ENCODE assay signal across 8 mouse cellular contexts in the genomic region with DNA sequence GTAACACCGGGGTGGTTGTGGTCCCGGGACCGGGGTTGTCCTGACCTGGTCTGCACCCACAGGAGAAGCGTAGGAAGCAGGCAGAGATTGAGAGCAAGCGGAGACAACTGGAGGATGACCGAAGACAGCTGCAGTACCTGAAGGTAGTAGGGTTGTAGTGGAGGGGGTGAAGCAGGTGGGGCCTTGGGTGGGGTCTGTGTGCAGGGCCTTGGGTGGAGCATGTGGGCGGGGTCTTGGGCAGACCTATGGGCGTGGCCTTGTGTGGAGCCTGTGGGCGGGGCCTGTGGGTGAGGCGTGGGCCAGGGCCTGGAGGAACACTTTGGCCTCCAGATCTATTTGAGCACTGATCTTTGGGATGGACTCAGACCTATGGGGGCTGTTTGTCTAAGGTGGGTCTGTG. TPM values are rescaled to one million over a fixed set of nuclear protein-coding genes. Genes with fewer than 3 reads are reported as not detected.
DNase-seq lines count a peak whose midpoint lies in the region; ATAC-seq and TF ChIP-seq lines count a peak whose summit lies in the region.
"Had no signal": no experiment of that assay in that cellular context is flagged by ENCODE, and none has a peak within 500 bp of the region (broad histone marks: within the 10 kb centered on the region; RNA-seq: fewer than 3 reads in every experiment).

No protein-coding gene starts in this region.

- no peak for TF ChIP-seq POLR2A in lung, adult 2 months (IDR thresholded peaks at IDR 0.05; ENCODE audit: borderline replicate concordance, extremely low read depth, low read depth, low read length)

- H3K27me3 ChIP-seq in lung, embryonic 14.5 days (ENCODE audit: insufficient read depth, low read length) = no peaks in the 10 kb centered on the region
- no peaks in the 10 kb centered on the region for H3K27me3 ChIP-seq in heart, postnatal 0 days (ENCODE audit: control insufficient read depth, insufficient read depth, low read length)

- WGBS in lung, embryonic 14.5 days = 73% methylated on average over 10 of the region's 10 CpGs
- 79% methylated on average over 10 of the region's 10 CpGs for WGBS in lung, adult 2 months
- whole genome bisulfite sequencing in heart, postnatal 0 days = 61% methylated on average over 10 of the region's 10 CpGs

- H3K27ac ChIP-seq in lung, embryonic 14.5 days (ENCODE audit: low read depth) = peak overlapping the region; percentile 18; the same call in 1 of the 2 replicates
- peak overlapping the region; percentile 81 for H3K27ac ChIP-seq in heart, postnatal 0 days (ENCODE audit: low read depth)

- H3K9me3 ChIP-seq in lung, embryonic 14.5 days (ENCODE audit: low read depth, low read length) = no peaks in the 10 kb centered on the region
- no peaks in the 10 kb centered on the region for H3K9me3 ChIP-seq in heart, postnatal 0 days (replicated peaks; ENCODE audit: control insufficient read depth, low read length)

- no peak overlapping the region for H3K9ac ChIP-seq in lung, embryonic 14.5 days
- no peak overlapping the region for H3K9ac ChIP-seq in heart, postnatal 0 days (replicated peaks; ENCODE audit: low read depth, low read length)

- no peak for ATAC-seq in lung, embryonic 14.5 days (ENCODE audit: insufficient read depth)
- ATAC-seq in erythroid progenitor cell, adult 5-6 weeks (replicated peaks; ENCODE audit: low FRiP score, poor library complexity, severe bottlenecking) = 0 out of 2 replicates have a peak, but pooled peaks have one; percentile 20
- no peak for ATAC-seq in heart, postnatal 0 days (ENCODE audit: insufficient read depth, low read depth)
- peak; percentile 24; the same call in 1 of the 2 replicates for ATAC-seq in megakaryocyte-erythroid progenitor cell, adult 5-6 weeks (replicated peaks; ENCODE audit: low FRiP score, low TSS enrichment, poor library complexity, severe bottlenecking)

- peaks cover 12% of the 10 kb centered on the region for H3K4me1 ChIP-seq in lung, embryonic 14.5 days (ENCODE audit: insufficient read depth)
- peaks cover 11% of the 10 kb centered on the region for H3K4me1 ChIP-seq in lung, adult 2 months (ENCODE audit: control insufficient read depth, insufficient read depth, low read length)
- H3K4me1 ChIP-seq in heart, postnatal 0 days (ENCODE audit: control insufficient read depth, insufficient read depth) = peaks cover 13% of the 10 kb centered on the region; the same call in 1 of the 2 replicates

- peaks cover 23% of the 10 kb centered on the region for H3K36me3 ChIP-seq in lung, embryonic 14.5 days (ENCODE audit: insufficient read depth)
- H3K36me3 ChIP-seq in heart, postnatal 0 days (replicated peaks; ENCODE audit: control insufficient read depth, insufficient read depth, low read length) = no peaks in the 10 kb centered on the region; the same call in 1 of the 2 replicates

- H3K4me2 ChIP-seq in lung, embryonic 14.5 days = no peak overlapping the region
- peak overlapping the region; percentile 44 for H3K4me2 ChIP-seq in heart, postnatal 0 days (ENCODE audit: low read depth, low read length)

- TF ChIP-seq CTCF in lung, embryonic 14.5 days (IDR thresholded peaks at IDR 0.05; ENCODE audit: low read depth) = no peak
- TF ChIP-seq CTCF in lung, adult 2 months (IDR thresholded peaks at IDR 0.05; ENCODE audit: insufficient read depth, low read length) = no peak
- TF ChIP-seq CTCF in heart, postnatal 0 days (IDR thresholded peaks at IDR 0.05; ENCODE audit: low read depth) = no peak

- no peak for DNase-seq in lung, embryonic 14.5 days
- DNase-seq in lung, adult 2 months = no peak
- no peak for DNase-seq in heart, postnatal 0 days (ENCODE audit: low spot score)
- DNase-seq in adrenal gland, postnatal 25 days = no peak
- DNase-seq in T-cell, adult 2 months (ENCODE audit: low spot score) = no peak
- DNase-seq: gastrocnemius, postnatal 10 days had no signal

- no peak overlapping the region for H3K4me3 ChIP-seq in lung, embryonic 14.5 days (ENCODE audit: low read depth, low read length)
- H3K4me3 ChIP-seq in lung, adult 2 months (replicated peaks; ENCODE audit: extremely low read depth, low read depth, low read length) = no peak overlapping the region
- H3K4me3 ChIP-seq in heart, postnatal 0 days (ENCODE audit: low read depth, low read length) = peak overlapping the region; percentile 9; the same call in 1 of the 2 replicates

- no peak for TF ChIP-seq EP300 in heart, postnatal 0 days (IDR thresholded peaks at IDR 0.05; ENCODE audit: low read depth)

RNA-seq across cellular contexts. Expression of gene Palm, which starts 13.6 kb away (rescaled TPM):
- polyA plus RNA-seq in lung, embryonic 14.5 days (2014; fragmentation: Nextera tagmentation; extraction: Ambion mirVana) = 68.1 and 72.4 TPM in 2 replicates
- polyA plus RNA-seq in lung, adult 2 months (2012; rRNA removed) = 34.2 and 38.5 TPM in 2 replicates
- total RNA-seq in erythroid progenitor cell, adult 5-6 weeks (2015; ENCODE audit: low replicate concordance) = 8.8 and 16.2 TPM in 2 replicates
- 2.0 and 9.2 TPM in 2 replicates for total RNA-seq in erythroid progenitor cell, adult 5-6 weeks (2017; ENCODE audit: low replicate concordance)
- total RNA-seq in heart, postnatal 0 days (2014; rRNA removed; ENCODE audit: low replicate concordance) = 31.2 and 52.3 TPM in 2 replicates
- 39.8 and 44.0 TPM in 2 replicates for polyA plus RNA-seq in heart, postnatal 0 days (2015; fragmentation: Nextera tagmentation; extraction: Ambion mirVana)
- 7.6 and 11.1 TPM in 2 replicates for total RNA-seq in megakaryocyte-erythroid progenitor cell, adult 5-6 weeks (2014; fragmentation: Nextera tagmentation)
- 4.6 and 6.8 TPM in 2 replicates for total RNA-seq in megakaryocyte-erythroid progenitor cell, adult 5-6 weeks (2017)
- total RNA-seq in adrenal gland, postnatal 25 days (2021) = 57.1 and 99.3 TPM in 2 replicates

RNA-seq across cellular contexts. Expression of gene Misp, which starts 13.8 kb away (rescaled TPM):
- 5.0 and 6.1 TPM in 2 replicates for polyA plus RNA-seq in lung, embryonic 14.5 days (2014; fragmentation: Nextera tagmentation; extraction: Ambion mirVana)
- 4.0 and 4.8 TPM in 2 replicates for polyA plus RNA-seq in lung, adult 2 months (2012; rRNA removed)
- not detected in 2 replicates for total RNA-seq in erythroid progenitor cell, adult 5-6 weeks (2015; ENCODE audit: low replicate concordance)
- total RNA-seq in erythroid progenitor cell, adult 5-6 weeks (2017; ENCODE audit: low replicate concordance) = not detected in 2 replicates
- not detected in 2 replicates for total RNA-seq in heart, postnatal 0 days (2014; rRNA removed; ENCODE audit: low replicate concordance)
- polyA plus RNA-seq in heart, postnatal 0 days (2015; fragmentation: Nextera tagmentation; extraction: Ambion mirVana) = 0.08 and 0.41 TPM in 2 replicates
- total RNA-seq in megakaryocyte-erythroid progenitor cell, adult 5-6 weeks (2014; fragmentation: Nextera tagmentation) = not detected in 2 replicates
- total RNA-seq in megakaryocyte-erythroid progenitor cell, adult 5-6 weeks (2017) = not detected in 2 replicates
- total RNA-seq in adrenal gland, postnatal 25 days (2021) = 0.64 and 1.00 TPM in 2 replicates

RNA-seq across cellular contexts. Expression of gene Prss57, which starts 16.2 kb away (rescaled TPM):
- polyA plus RNA-seq in lung, embryonic 14.5 days (2014; fragmentation: Nextera tagmentation; extraction: Ambion mirVana) = 0.11 TPM in 1 of 2 replicates, not detected in the other
- 0.20 TPM in 1 of 2 replicates, not detected in the other for polyA plus RNA-seq in lung, adult 2 months (2012; rRNA removed)
- total RNA-seq in erythroid progenitor cell, adult 5-6 weeks (2015; ENCODE audit: low replicate concordance) = 25.6 and 44.0 TPM in 2 replicates
- total RNA-seq in erythroid progenitor cell, adult 5-6 weeks (2017; ENCODE audit: low replicate concordance) = 1.1 and 6.5 TPM in 2 replicates
- 1.3 and 1.4 TPM in 2 replicates for total RNA-seq in heart, postnatal 0 days (2014; rRNA removed; ENCODE audit: low replicate concordance)
- not detected in 2 replicates for polyA plus RNA-seq in heart, postnatal 0 days (2015; fragmentation: Nextera tagmentation; extraction: Ambion mirVana)
- 2.4 and 7.6 TPM in 2 replicates for total RNA-seq in megakaryocyte-erythroid progenitor cell, adult 5-6 weeks (2014; fragmentation: Nextera tagmentation)
- 1.7 and 3.5 TPM in 2 replicates for total RNA-seq in megakaryocyte-erythroid progenitor cell, adult 5-6 weeks (2017)
- not detected in 2 replicates for total RNA-seq in adrenal gland, postnatal 25 days (2021)

RNA-seq across cellular contexts. Expression of gene Fstl3, which starts 29.9 kb away (rescaled TPM):
- 12.2 and 12.4 TPM in 2 replicates for polyA plus RNA-seq in lung, embryonic 14.5 days (2014; fragmentation: Nextera tagmentation; extraction: Ambion mirVana)
- 65.8 and 72.7 TPM in 2 replicates for polyA plus RNA-seq in lung, adult 2 months (2012; rRNA removed)
- total RNA-seq in erythroid progenitor cell, adult 5-6 weeks (2015; ENCODE audit: low replicate concordance) = 5.4 TPM in 1 of 2 replicates, not detected in the other
- 0.38 and 1.3 TPM in 2 replicates for total RNA-seq in erythroid progenitor cell, adult 5-6 weeks (2017; ENCODE audit: low replicate concordance)
- total RNA-seq in heart, postnatal 0 days (2014; rRNA removed; ENCODE audit: low replicate concordance) = 21.4 and 28.0 TPM in 2 replicates
- polyA plus RNA-seq in heart, postnatal 0 days (2015; fragmentation: Nextera tagmentation; extraction: Ambion mirVana) = 13.2 and 13.7 TPM in 2 replicates
- 0.49 and 0.96 TPM in 2 replicates for total RNA-seq in megakaryocyte-erythroid progenitor cell, adult 5-6 weeks (2014; fragmentation: Nextera tagmentation)
- 0.66 and 0.80 TPM in 2 replicates for total RNA-seq in megakaryocyte-erythroid progenitor cell, adult 5-6 weeks (2017)
- 8.5 and 10.6 TPM in 2 replicates for total RNA-seq in adrenal gland, postnatal 25 days (2021)

RNA-seq across cellular contexts. Expression of gene Rnf126, which starts 40.2 kb away (rescaled TPM):
- polyA plus RNA-seq in lung, embryonic 14.5 days (2014; fragmentation: Nextera tagmentation; extraction: Ambion mirVana) = 107 and 123 TPM in 2 replicates
- polyA plus RNA-seq in lung, adult 2 months (2012; rRNA removed) = 103 and 134 TPM in 2 replicates
- 40.0 and 58.7 TPM in 2 replicates for total RNA-seq in erythroid progenitor cell, adult 5-6 weeks (2015; ENCODE audit: low replicate concordance)
- 18.3 and 19.4 TPM in 2 replicates for total RNA-seq in erythroid progenitor cell, adult 5-6 weeks (2017; ENCODE audit: low replicate concordance)
- total RNA-seq in heart, postnatal 0 days (2014; rRNA removed; ENCODE audit: low replicate concordance) = 38.6 and 67.5 TPM in 2 replicates
- 35.9 and 37.6 TPM in 2 replicates for polyA plus RNA-seq in heart, postnatal 0 days (2015; fragmentation: Nextera tagmentation; extraction: Ambion mirVana)
- total RNA-seq in megakaryocyte-erythroid progenitor cell, adult 5-6 weeks (2014; fragmentation: Nextera tagmentation) = 76.0 and 106 TPM in 2 replicates
- total RNA-seq in megakaryocyte-erythroid progenitor cell, adult 5-6 weeks (2017) = 16.2 and 20.8 TPM in 2 replicates
- total RNA-seq in adrenal gland, postnatal 25 days (2021) = 59.5 and 63.8 TPM in 2 replicates

Comparison
In these comparisons a context has a peak if more than half of its experiments do, and no peak if none do; other contexts are left out.
1. ATAC-seq: peak in erythroid progenitor cell, adult 5-6 weeks (single experiment) and megakaryocyte-erythroid progenitor cell, adult 5-6 weeks (single experiment); none in lung, embryonic 14.5 days (single experiment) and heart, postnatal 0 days (single experiment).